Mouse (Mus musculus): Measurements from ENCODE around the gene Rabgap1l.

GRCm38 (mm10) chr1:160690516-160691195 is 102.4 kb downstream of the Rabgap1l start:
- no peak for TF ChIP-seq POLR2A (IDR thresholded peaks at IDR 0.05; ENCODE audit: extremely low read depth, insufficient read depth, low read length)
- no peak for TF ChIP-seq CTCF (IDR thresholded peaks at IDR 0.05; ENCODE audit: low read depth, low read length)
